Mouse (Mus musculus) adrenal gland, adult 18-20 months (tissue): ENCODE data around the gene Sdc1. TPM values are rescaled to one million over a fixed set of nuclear protein-coding genes. Genes with fewer than 3 reads are reported as not detected.

Source experiments
- DNase-seq, 2 experiments: peaks; one replicate each; pipeline ENCODE4 v3.0.0; 2021 to 2022; ENCODE audit warnings: low spot score in 2 of 2
- long read RNA-seq, 2 experiments: library from polyadenylated mRNA; stranded (forward); transcript quantifications; one replicate each; pipeline ENCODE4 v2.0.0; 2021
- total RNA-seq, 2 experiments: library from RNA; stranded (reverse); gene quantifications; 1 replicate in 1 of 2; 2 replicates in 1 of 2; pipeline ENCODE4 v1.2.3; 2021

Gene Sdc1
- 10 to 100 TPM in 1 of 2 experiments, 1 to 10 TPM in 1; 7.6 to 15.9 TPM for total RNA-seq
- long read RNA-seq, experiment 1, transcript Sdc1-201 (5 exons, 3,157 nt), result major isoform, 9 of 9 reads
- long read RNA-seq, experiment 1, partial matches to known transcripts, result 0 of 9 reads
- long read RNA-seq, experiment 1, other reads (novel, unspliced or antisense), result 0 of 9 reads
- long read RNA-seq, experiment 2, transcript Sdc1-201 (5 exons, 3,157 nt), result major isoform, 69 of 82 reads
- long read RNA-seq, experiment 2, partial matches to known transcripts, result 8 of 82 reads
- long read RNA-seq, experiment 2, other reads (novel, unspliced or antisense), result 5 of 82 reads

DNA sequence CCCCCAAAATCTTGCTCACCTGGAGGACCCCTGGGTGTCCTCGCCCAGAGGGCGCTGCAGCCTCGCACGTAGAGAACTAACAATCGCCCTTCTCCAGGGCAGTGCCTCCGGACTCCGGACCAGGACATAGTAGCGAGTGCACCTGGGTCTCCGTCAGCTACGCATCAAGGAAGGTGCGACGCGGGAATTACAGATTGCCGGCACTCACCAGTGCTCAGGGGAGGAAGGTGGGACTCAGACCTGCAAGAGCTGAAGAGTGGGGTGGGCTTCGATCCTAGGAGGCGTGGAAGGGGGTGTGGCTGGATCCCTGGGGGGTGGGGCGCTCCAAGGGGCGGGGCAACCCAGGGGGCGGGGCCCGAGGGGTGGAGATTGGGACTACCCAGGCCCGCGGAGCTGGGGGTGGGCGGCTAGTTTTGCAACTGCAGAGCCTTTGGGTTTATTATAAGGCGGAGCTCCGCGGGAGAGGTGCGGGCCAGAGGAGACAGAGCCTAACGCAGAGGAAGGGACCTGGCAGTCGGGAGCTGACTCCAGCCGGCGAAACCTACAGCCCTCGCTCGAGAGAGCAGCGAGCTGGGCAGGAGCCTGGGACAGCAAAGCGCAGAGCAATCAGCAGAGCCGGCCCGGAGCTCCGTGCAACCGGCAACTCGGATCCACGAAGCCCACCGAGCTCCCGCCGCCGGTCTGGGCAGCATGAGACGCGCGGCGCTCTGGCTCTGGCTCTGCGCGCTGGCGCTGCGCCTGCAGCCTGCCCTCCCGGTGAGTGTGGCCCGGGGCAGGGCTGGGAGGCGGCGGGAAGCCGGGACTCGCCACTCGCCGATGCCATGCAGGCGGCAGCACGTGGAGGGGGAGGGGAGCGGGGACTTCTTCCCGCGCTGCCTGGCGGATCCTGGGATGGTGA lies at the start of gene Sdc1:
Gene Sdc1, plus strand, starts transcription at position 378 of the 898 bp plus-strand sequence.
- DNase-seq, result peak; percentile 62 to 69

DNA sequence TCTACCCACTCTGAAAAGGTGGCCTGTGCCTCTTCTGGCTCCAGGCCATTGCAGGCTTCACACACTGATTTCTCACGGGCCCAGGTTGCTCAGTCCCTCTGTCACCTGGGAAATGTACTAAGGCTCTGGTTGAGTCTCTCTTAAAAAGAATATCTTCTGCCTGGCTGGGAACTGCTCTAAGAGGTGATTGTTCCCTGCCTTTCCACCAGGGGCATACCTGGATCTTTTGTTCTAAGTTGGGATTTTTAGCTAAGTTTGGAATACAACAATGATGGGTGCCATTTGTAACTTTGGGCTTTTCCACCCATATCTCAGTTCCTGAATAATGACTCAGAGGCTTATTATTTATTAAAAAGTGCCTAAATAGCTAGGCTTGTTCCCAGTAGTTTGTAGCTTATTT lies 44.2 kb upstream of the Sdc1 start:
- DNase-seq, result no peak

GRCm38 (mm10) chr12:8728739-8729138 lies 42.4 kb upstream of the Sdc1 start:
- DNase-seq, result no peak

- no peak for DNase-seq
Measured at GRCm38 (mm10) chr12:8753654-8754053, 17.5 kb upstream of the Sdc1 start.

- DNase-seq, result no peak
Measured at GRCm38 (mm10) chr12:8754116-8754515, 17.0 kb upstream of the Sdc1 start.

DNA sequence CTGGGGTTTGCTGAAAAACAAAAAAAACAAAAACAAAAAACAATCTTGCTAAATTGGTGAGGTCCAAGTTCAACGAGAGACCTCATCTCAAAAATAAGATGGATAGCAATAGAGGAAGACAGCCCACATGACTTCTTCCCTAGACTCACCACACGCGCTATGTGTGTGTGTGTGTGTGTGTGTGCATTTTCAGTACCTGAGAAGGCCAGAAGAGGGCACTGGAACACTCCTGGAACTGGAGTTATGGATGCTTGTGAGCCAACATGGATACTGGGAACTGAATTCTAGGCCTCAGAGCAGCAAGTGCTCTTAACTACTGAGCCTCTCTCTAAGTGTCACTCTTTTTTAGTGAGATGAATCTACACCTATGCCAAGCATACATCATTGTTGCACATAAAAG lies 13.1 kb upstream of the Sdc1 start:
- no peak for DNase-seq

DNA sequence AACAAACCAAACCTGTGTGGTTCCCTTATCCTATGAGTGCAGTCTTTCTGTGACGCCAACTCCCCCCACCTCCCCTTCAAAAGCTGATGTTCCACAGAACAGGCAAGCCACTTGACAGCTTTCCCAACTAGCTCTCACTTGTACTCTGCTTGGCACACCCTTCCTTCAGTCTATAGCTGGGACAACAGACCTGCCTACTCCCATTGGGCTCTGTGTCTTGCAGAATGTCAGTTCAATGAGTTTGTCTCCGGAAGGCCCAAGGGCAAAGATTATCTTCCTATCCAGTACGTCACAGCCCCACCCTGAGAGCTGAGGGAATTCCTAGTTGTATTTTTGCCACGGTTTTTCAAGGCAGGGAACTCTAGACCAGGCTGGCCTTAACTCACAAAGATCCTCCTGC lies 12.0 kb upstream of the Sdc1 start:
- peak in 1 of 2 experiments; percentile 1 for DNase-seq

GRCm38 (mm10) chr12:8759779-8760178 lies 11.3 kb upstream of the Sdc1 start:
- no peak for DNase-seq

DNA sequence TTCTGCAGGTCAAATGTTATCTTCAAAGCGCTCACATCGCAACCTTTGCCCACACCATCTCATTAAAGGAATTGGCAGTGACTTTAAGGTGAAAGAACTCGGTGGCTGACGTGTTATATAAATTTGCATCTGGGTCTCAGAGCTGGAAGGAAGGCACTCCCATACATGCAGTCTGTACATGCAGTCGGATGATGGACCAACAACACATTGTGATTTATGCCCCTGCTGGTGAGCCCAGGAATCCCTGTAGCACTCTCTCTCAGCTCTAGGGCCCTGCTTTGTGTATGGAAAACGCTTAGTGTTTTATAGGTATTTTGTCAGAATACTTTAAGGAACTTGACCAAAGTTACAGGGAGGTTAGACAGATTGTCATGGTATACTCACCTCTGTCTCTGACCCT lies 10.6 kb upstream of the Sdc1 start:
- no peak for DNase-seq

DNA sequence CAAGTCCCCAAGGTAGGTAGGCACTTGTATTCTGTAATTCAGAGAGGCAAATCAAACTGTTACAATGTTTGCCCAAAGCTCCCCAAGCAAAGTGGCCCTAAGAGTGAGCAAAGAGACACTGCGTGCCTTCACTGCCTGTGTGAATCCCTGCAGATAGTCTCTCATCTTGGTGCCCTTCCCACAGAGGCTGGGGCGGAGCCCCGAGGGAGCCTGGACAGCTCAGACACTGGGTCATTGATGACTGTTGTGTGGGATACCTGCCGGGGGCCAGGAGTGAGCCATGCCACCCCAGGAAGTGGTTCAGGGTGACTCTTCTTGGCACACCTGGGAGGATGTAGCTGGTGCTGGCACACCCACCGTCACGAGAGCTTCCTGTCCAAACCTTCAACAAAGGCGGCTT lies 10.1 kb upstream of the Sdc1 start:
- no peak for DNase-seq

DNA sequence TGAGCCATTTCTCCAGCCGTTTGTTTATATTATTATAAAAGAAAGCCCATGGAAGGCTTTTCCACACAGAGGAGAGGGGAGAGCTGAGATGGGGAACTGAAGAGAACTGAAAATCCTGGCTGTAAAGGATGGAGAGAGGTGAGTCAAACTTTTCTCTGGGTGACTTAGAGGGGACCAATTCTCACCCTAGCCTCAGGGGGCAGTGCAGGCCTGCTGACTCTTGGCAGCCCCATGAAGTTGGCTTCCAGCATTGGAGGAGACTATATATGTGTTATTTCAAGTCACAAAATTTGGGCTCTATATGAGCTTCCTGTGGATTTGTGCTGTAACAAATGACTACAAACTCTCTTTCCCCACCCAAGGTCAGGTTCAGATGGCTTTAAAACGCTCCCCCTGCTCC lies 8.5 kb upstream of the Sdc1 start:
- no peak for DNase-seq

GRCm38 (mm10) chr12:8764221-8764930 lies 6.7 kb upstream of the Sdc1 start:
- DNase-seq, result no peak

GRCm38 (mm10) chr12:8771844-8772380 lies 789 bp downstream of the Sdc1 start:
- no peak for DNase-seq

DNA sequence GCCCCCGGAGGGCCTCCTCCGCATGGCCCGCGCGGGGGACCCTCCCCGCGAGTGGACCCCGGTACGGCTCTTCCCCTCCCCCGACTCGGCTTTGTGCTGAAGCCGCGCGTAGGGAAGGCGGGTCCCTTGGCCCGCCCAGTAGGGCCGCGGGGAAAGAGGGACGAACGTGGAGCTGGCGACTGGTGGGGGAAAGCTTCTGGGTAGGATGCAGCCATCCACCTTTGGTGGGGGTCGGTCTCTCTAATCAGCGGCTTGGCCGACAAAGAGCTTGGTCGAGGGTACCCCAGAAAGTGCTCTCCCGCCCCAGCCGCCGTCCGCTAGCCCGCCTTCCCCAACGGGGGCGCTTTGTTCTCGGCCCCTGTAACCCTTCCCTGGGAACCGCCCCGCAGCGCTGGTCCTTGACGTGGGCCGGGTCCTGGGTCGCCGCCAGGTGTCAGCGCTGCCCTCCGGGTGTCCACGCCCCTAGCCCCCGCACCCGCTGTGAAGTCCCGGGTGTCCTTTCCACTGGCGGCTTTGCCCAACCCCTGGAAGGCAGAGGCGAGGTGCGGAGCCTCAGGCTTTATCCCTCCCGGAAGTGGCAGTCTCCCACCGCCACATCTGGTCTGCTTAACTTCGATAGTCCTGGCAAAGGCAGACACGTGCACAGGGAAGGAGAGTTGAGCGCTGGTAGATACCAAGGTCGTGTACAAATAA lies 1.5 kb downstream of the Sdc1 start:
- DNase-seq, result peak; percentile 29 to 47

GRCm38 (mm10) chr12:8773336-8773735 lies 2.2 kb downstream of the Sdc1 start:
- DNase-seq, result no peak

- DNase-seq, result no peak
Measured at GRCm38 (mm10) chr12:8774183-8774582, 3.1 kb downstream of the Sdc1 start.

GRCm38 (mm10) chr12:8776206-8776605 lies 5.1 kb downstream of the Sdc1 start:
- no peak for DNase-seq

DNA sequence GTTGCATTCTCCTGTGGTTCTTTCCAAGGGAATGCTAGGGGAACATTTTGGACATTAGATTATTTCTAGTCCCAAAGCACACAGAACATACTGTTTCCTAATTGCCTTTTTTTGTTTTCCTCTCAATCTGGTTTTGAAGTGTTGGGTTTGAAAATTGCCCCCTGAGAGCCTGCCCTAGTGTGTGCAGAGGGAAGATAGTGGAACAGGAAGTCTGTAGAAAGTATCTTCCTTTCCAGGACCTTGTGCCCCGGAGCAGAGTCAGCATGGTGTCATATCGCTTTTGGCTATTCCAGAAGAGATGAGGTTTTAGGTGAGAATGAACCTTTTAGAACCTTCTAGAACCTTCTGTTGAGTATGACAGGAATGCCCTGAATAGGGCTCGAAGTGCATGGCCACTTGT lies 5.6 kb downstream of the Sdc1 start:
- DNase-seq, result no peak

DNA sequence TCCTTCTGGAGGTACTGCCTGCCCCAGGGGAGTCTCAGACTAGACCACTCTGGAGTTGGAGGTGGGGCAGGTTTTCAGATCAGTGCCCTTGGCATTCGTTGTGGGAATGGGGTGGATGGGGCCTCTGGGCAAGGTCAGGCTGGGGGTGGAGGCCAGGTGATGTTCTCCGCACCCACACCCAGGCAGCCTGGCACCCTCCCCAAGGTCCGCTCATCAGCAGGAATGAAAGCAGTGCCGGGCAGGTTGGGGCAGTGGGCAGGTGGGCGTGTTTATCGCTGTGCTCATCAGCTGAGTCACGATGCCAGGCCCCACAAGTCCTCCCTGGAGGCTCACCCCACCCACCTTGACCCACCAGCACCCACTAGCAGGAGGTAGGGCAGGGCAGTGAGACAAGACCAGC lies 7.0 kb downstream of the Sdc1 start:
- DNase-seq, result no peak

DNA sequence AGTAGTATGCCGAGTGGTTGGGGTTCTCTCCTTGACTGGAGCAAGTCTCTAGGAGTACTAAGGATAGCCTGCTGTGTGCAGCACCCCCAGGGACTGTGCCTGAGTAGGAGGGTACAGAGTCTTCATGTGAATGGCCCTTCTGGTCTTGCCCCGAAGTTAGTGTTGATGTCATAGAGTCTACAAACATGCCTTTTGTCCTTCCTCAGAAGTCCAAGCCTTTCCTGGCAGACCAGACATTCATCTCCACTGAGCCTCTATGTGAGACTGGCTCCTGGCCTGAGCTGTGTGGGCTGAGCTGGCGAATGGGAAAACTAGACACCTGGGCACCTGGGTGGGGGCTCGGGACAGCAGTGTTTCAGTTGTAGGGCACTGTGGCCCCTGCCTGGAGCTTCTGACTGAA lies 8.7 kb downstream of the Sdc1 start:
- DNase-seq, result no peak

GRCm38 (mm10) chr12:8781121-8781520 lies 10.0 kb downstream of the Sdc1 start:
- no peak for DNase-seq
